In the genomic region with DNA sequence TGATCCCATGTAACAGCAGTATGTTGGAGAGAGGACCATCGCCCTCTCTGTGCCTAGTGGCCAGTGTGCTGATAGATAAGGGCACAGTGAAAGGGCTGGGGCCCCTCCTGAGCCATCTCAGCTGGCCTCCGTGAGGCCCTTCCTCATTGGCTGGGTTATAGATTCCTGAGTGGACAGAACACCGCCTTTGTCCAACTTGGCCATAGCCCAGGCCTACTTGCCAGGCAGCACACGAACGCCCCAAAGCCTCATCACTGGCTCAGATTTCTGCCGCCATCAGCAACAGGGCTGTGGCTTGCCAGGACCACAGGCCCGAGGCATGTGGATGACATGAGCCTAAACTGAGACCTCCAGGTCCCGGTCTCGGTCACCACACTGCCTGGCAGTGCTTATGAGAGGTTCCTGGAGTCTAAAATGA, we compare ENCODE assay signal across 8 mouse cellular contexts. TPM values are rescaled to one million over a fixed set of nuclear protein-coding genes. Genes with fewer than 3 reads are reported as not detected.
DNase-seq lines count a peak whose midpoint lies in the region; ATAC-seq lines count a peak whose summit lies in the region.

No protein-coding gene starts in this region.

- peak overlapping the region; percentile 64 for H3K27ac ChIP-seq in midbrain, embryonic 10.5 days (replicated peaks)
- H3K27ac ChIP-seq in midbrain, embryonic 13.5 days, result no peak overlapping the region
- H3K27ac ChIP-seq in midbrain, embryonic 11.5 days (ENCODE audit: low read depth, low read length), result no peak overlapping the region

- no peaks in the 10 kb centered on the region for H3K9me3 ChIP-seq in midbrain, embryonic 10.5 days (replicated peaks)
- no peaks in the 10 kb centered on the region for H3K9me3 ChIP-seq in midbrain, embryonic 13.5 days
- no peaks in the 10 kb centered on the region for H3K9me3 ChIP-seq in midbrain, embryonic 11.5 days (ENCODE audit: control insufficient read depth, low read length)

- H3K4me1 ChIP-seq in midbrain, embryonic 10.5 days, result peaks cover 38% of the 10 kb centered on the region
- H3K4me1 ChIP-seq in midbrain, embryonic 13.5 days (replicated peaks), result no peaks in the 10 kb centered on the region
- H3K4me1 ChIP-seq in midbrain, embryonic 11.5 days (ENCODE audit: control insufficient read depth, insufficient read depth, low read length), result no peaks in the 10 kb centered on the region

- no peak for DNase-seq in midbrain, embryonic 10.5 days (ENCODE audit: low spot score)
- DNase-seq in heart, postnatal 36 days, result peak; percentile 78 to 81
- DNase-seq in layer of hippocampus, postnatal 10 days (ENCODE audit: low spot score in 2 of 2), result peak; percentile 72 to 79
- peak; percentile 56 for DNase-seq in midbrain, embryonic 11.5 days (ENCODE audit: low spot score, missing footprints)
- no peak for DNase-seq in spleen, adult 12 weeks (ENCODE audit: low spot score)
- no peak for DNase-seq in embryo, embryonic 11 days

- H3K36me3 ChIP-seq in midbrain, embryonic 10.5 days, result no peaks in the 10 kb centered on the region
- no peaks in the 10 kb centered on the region for H3K36me3 ChIP-seq in midbrain, embryonic 13.5 days
- no peaks in the 10 kb centered on the region for H3K36me3 ChIP-seq in midbrain, embryonic 11.5 days (ENCODE audit: control insufficient read depth, insufficient read depth, low read length)

- no peak for ATAC-seq in midbrain, embryonic 13.5 days
- ATAC-seq in frontal cortex, adult (ENCODE audit: low TSS enrichment), result peak; percentile 41; the same call in 1 of the 2 replicates
- no peak for ATAC-seq in midbrain, embryonic 11.5 days (ENCODE audit: low FRiP score)

- H3K9ac ChIP-seq in midbrain, embryonic 13.5 days (replicated peaks), result no peak overlapping the region
- no peak overlapping the region for H3K9ac ChIP-seq in midbrain, embryonic 11.5 days (ENCODE audit: low read length)

- intact Hi-C loops in heart, postnatal 36 days (cut with DNase I), result no loop called here

- H3K4me2 ChIP-seq in midbrain, embryonic 13.5 days (replicated peaks), result no peak overlapping the region
- H3K4me2 ChIP-seq in midbrain, embryonic 11.5 days, result no peak overlapping the region

- no peak overlapping the region for H3K4me3 ChIP-seq in midbrain, embryonic 10.5 days
- no peak overlapping the region for H3K4me3 ChIP-seq in midbrain, embryonic 13.5 days (replicated peaks)
- no peak overlapping the region for H3K4me3 ChIP-seq in midbrain, embryonic 11.5 days (ENCODE audit: low read depth, low read length)

- H3K27me3 ChIP-seq in midbrain, embryonic 10.5 days (ENCODE audit: low read depth, poor library complexity, severe bottlenecking), result peaks cover 7% of the 10 kb centered on the region; the same call in 1 of the 2 replicates
- H3K27me3 ChIP-seq in midbrain, embryonic 13.5 days, result no peaks in the 10 kb centered on the region
- no peaks in the 10 kb centered on the region for H3K27me3 ChIP-seq in midbrain, embryonic 11.5 days (ENCODE audit: control insufficient read depth, insufficient read depth, low read length)

- WGBS in midbrain, embryonic 10.5 days, result 82% methylated on average over 9 of the region's 9 CpGs
- WGBS in midbrain, embryonic 13.5 days, result 78% methylated on average over 9 of the region's 9 CpGs
- 78% methylated on average over 9 of the region's 9 CpGs for WGBS in midbrain, embryonic 11.5 days

RNA-seq across cellular contexts. Expression of gene Htra3, which starts 8.1 kb away (rescaled TPM):
- 5.2 and 7.6 TPM in 2 replicates for polyA plus RNA-seq in midbrain, embryonic 10.5 days (2016; fragmentation: Nextera tagmentation; extraction: Ambion mirVana)
- polyA plus RNA-seq in midbrain, embryonic 13.5 days (2015; fragmentation: Nextera tagmentation; extraction: Ambion mirVana), result 9.3 and 10.4 TPM in 2 replicates
- 100 to 1,000 TPM; 105 to 136 TPM for total RNA-seq in heart, postnatal 36 days (2021)
- 10 to 100 TPM; 15.4 to 18.2 TPM for total RNA-seq in layer of hippocampus, postnatal 10 days (2021)
- 6.0 and 7.6 TPM in 2 replicates for polyA plus RNA-seq in midbrain, embryonic 11.5 days (2014; fragmentation: Nextera tagmentation; extraction: Ambion mirVana)

Comparison
In these comparisons a context has a peak if more than half of its experiments do, and no peak if none do; other contexts are left out.
1. DNase-seq: peak in heart, postnatal 36 days (2 of 2), layer of hippocampus, postnatal 10 days (2 of 2) and midbrain, embryonic 11.5 days (single experiment); none in midbrain, embryonic 10.5 days (single experiment), spleen, adult 12 weeks (single experiment) and embryo, embryonic 11 days (single experiment).